Mouse (Mus musculus) liver, postnatal 0 days (tissue): Measurements from ENCODE around the gene Oat.
A peak's percentile ranks its signal among the peaks of the same experiment; 100 is the strongest.

Experiments
- CTCF ChIP-seq: sonication (generic); IDR thresholded peaks from 2 replicates; pipeline ENCODE4 v1.5.1; 2016; ENCODE audit warnings: antibody characterized with exemption, low read depth
- EP300 ChIP-seq: IDR thresholded peaks from 2 replicates; pipeline ENCODE4 v1.6.1; 2016; ENCODE audit warnings: antibody characterized with exemption, low read depth, mild to moderate bottlenecking

GRCm38 (mm10) chr7:132576116-132576650, at the start of gene Oat:
- peak; percentile 31; the same call in 1 of the 2 replicates for TF ChIP-seq EP300
- peak; percentile 15; the same call in 1 of the 2 replicates for TF ChIP-seq CTCF
